Mouse (Mus musculus) bone marrow macrophage, adult 2 months (primary cell): ENCODE data around the gene Slc6a16. TPM values are rescaled to one million over a fixed set of nuclear protein-coding genes. Genes with fewer than 3 reads are reported as not detected.

Experiments used
- H3K27ac ChIP-seq: 2 replicates; pipeline ENCODE4 v1.5.1; 2012; ENCODE audit warnings: low read depth, low read length; ENCODE audit not compliant: insufficient read depth
- H3K4me1 ChIP-seq: 2 replicates; pipeline ENCODE4 v1.6.1; 2012; ENCODE audit warnings: low read length; ENCODE audit not compliant: control insufficient read depth, insufficient read depth
- H3K4me3 ChIP-seq: 2 replicates; pipeline ENCODE4 v1.5.1; 2012; ENCODE audit warnings: mild to moderate bottlenecking, low read length, moderate library complexity; ENCODE audit not compliant: insufficient read depth
- CTCF ChIP-seq: IDR thresholded peaks from 2 replicates; pipeline ENCODE4 v1.5.1; 2012; ENCODE audit warnings: low read depth, mild to moderate bottlenecking, low read length, moderate library complexity
- POLR2A ChIP-seq: IDR thresholded peaks from 2 replicates; pipeline ENCODE4 v1.6.1; 2012; ENCODE audit warnings: mild to moderate bottlenecking, low read depth, low read length, borderline replicate concordance
- polyA plus RNA-seq: library from polyadenylated mRNA; stranded (reverse); fragments of >200 nt; gene quantifications from 2 replicates; pipeline ENCODE4 v1.2.4, GENCODE M21; 2012; ENCODE audit not compliant: missing spikeins, insufficient read depth, insufficient read length

Gene Slc6a16
- polyA plus RNA-seq, 1 experiment, result not detected

GRCm38 (mm10) chr7:45231941-45232340 is 8.9 kb upstream of the Slc6a16 start:
- peaks cover under 1% of the 10 kb centered on the region; the same call in 1 of the 2 replicates for H3K4me1 ChIP-seq

DNA sequence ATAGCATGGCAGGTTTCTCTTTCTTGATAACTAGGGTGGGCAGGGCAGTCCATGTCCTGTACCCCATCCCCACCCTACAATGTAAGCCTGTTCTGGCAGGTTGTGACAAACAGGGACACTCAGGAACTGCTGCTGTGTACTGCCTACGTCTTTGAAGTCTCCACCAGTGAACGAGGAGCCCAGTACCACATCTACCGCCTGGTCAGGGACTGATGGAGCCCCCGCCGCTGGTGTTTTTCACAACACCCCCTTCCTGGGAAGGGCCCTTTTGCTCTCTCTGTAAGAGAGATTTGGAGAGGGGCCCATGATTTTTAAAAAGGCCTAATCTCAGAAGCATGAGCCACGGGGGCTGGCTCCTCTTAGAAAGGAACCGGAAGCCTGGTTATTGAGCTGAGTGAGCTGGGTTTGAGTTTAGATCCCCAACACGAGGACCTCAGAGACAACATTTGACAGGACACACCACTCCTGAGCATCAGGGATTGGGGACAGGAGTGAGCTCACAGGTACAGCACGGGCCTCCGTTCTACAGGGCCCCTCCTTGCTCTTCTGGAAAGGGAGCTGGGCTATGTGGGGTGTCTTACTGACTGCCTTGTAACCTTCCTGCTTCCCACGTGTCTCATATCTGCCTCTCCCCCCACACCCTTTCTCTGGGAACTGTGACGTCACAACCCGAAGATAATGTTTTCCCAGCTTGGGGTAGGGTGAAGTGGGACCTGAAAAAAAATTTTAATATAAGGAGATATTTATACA is 8.0 kb upstream of the Slc6a16 start:
- H3K27ac ChIP-seq, result no peak overlapping the region
- H3K4me1 ChIP-seq, result peaks cover 7% of the 10 kb centered on the region
- H3K4me3 ChIP-seq, result no peak overlapping the region
- TF ChIP-seq CTCF, result no peak
- TF ChIP-seq POLR2A, result no peak

More at GRCm38 (mm10) chr7:45231941-45232340, 8.9 kb upstream of the Slc6a16 start:
- no peak overlapping the region for H3K4me3 ChIP-seq
- no peak overlapping the region for H3K27ac ChIP-seq
- TF ChIP-seq CTCF (no peak), POLR2A (no peak)

DNA sequence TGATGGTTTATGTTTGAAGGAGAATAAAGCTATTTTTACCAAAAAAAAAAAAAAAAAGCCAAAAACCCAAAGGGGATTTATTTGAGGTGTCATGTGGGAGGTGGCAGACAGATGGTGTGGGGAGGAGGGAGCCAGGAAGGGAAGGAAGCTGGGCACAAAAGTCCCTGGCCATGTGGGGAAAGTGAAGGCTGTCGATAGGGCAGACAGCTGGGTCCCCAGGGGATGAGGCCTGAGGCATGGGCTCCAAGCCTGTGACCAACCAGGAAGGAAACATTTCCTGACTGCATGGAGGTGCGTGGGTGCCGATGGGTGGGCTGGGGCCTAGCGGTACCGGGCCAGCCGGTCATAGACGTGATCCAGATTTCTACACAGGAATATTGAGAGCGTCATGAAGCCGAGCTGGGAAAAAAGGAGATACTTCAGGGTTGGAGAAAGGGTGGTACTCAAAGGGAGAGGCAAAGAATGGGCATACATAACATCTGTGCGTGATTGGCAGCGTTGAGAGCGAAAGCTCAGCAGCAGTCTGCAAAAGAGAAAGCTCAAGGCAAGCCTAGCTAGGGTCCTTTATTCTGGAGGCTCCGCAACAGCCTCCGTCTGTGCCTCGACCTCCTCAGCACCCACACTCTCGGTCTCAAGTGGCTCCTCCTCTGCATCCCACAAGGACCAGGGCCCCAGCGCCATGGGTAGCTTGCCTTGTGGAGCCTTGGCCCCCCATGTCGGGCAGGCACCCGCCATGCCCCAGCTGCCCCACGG is 7.1 kb upstream of the Slc6a16 start:
- Histone ChIP-seq H3K4me3 (no peak overlapping the region), H3K27ac (no peak overlapping the region), H3K4me1 (peaks cover 10% of the 10 kb centered on the region)
- TF ChIP-seq CTCF (no peak), POLR2A (no peak)

DNA sequence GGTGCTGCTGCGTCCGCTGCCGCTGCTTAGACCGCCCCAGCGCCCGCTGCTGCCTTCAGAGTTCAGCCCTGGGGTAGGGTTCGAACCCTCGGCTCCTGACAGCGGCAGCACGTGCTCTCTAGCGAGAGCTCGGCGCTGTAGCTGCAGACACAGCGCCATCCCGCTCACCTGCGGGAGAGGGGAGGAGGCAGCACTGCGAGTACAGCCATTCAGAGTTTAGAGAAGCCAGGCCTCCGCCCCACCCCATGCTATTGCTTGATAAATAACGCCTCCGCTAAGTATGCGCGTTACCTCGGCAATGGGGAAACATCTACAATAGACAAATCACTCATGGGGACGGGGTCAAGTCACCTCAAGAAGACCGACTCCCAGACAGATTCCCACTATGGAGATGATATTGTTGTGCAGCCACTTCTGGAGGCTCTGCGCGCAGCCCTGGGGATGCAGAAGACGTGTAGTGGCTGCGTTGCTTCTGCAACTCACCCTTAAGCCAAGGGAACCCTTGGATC is 6.5 kb upstream of the Slc6a16 start:
- no peak for TF ChIP-seq CTCF
- no peak for TF ChIP-seq POLR2A
- no peak overlapping the region for H3K27ac ChIP-seq
- no peak overlapping the region for H3K4me3 ChIP-seq
- peaks cover 13% of the 10 kb centered on the region for H3K4me1 ChIP-seq

GRCm38 (mm10) chr7:45234922-45235571 is 5.8 kb upstream of the Slc6a16 start:
- Histone ChIP-seq H3K4me1 (peaks cover 17% of the 10 kb centered on the region), H3K4me3 (no peak overlapping the region), H3K27ac (no peak overlapping the region)
- TF ChIP-seq POLR2A (no peak), CTCF (no peak)

GRCm38 (mm10) chr7:45235656-45236180 is 5.2 kb upstream of the Slc6a16 start:
- Histone ChIP-seq H3K4me3 (no peak overlapping the region), H3K4me1 (peaks cover 17% of the 10 kb centered on the region), H3K27ac (no peak overlapping the region)
- TF ChIP-seq CTCF, result no peak
- no peak for TF ChIP-seq POLR2A

GRCm38 (mm10) chr7:45237747-45238699 is 2.9 kb upstream of the Slc6a16 start:
- Histone ChIP-seq H3K27ac (peak overlapping the region; percentile 94), H3K4me1 (peaks cover 17% of the 10 kb centered on the region), H3K4me3 (peak overlapping the region; percentile 76)
- TF ChIP-seq CTCF, result no peak
- no peak for TF ChIP-seq POLR2A

GRCm38 (mm10) chr7:45238723-45239496 is 2.0 kb upstream of the Slc6a16 start, which contains the start of gene Cd37:
TSS of gene Cd37 (minus strand) at chr7:45239115.
- H3K27ac ChIP-seq, result peak within 1 kb of the TSS; percentile 94
- H3K4me1 ChIP-seq, result peaks cover 17% of the 10 kb centered on the region

DNA sequence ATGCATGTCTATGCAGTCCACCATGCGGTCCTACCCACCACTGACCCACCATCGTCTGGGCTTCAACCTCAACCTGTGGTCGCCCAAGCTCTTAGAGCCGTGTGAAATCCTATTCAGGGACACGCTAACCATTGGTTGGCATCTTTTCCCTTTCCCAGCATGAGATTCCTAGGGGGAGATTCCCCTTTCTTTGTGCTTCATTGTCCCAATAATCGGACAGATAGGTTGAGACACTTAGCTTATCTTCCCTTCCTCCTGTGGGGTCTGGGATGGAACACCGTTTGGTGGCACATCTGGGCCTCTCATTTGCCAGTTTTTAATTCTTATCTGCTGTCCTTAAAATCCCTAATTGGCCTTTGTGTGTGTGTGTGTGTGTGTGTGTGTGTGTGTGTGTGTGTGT is 776 bp upstream of the Slc6a16 start:
- peaks cover 17% of the 10 kb centered on the region for H3K4me1 ChIP-seq
- no peak overlapping the region for H3K27ac ChIP-seq
- TF ChIP-seq POLR2A (no peak), CTCF (no peak)
- no peak overlapping the region for H3K4me3 ChIP-seq

More at GRCm38 (mm10) chr7:45238723-45239496, 2.0 kb upstream of the Slc6a16 start, which contains the start of gene Cd37:
- TF ChIP-seq POLR2A (no peak), CTCF (no peak)
- H3K4me3 ChIP-seq, result peak within 1 kb of the TSS; percentile 76
